Mouse (Mus musculus) erythroid progenitor cell, adult 5-6 weeks (primary cell): Measurements from ENCODE around the gene Togaram2. TPM values are rescaled to one million over a fixed set of nuclear protein-coding genes. Genes with fewer than 3 reads are reported as not detected.
"Not testable (repeated sequence)": the region's sequence is repeated elsewhere in the genome, so short reads cannot be mapped to it uniquely, and the experiment has no call there.

Experiments
- ATAC-seq: replicated peaks from 2 replicates; pipeline ENCODE4 v1.8.0; 2016; ENCODE audit warnings: moderate number of reproducible peaks, mild to moderate bottlenecking, moderate TSS enrichment, inconsistent platforms; ENCODE audit not compliant: poor library complexity, low FRiP score, severe bottlenecking
- total RNA-seq, 2 experiments: library from RNA; stranded (forward) in 1 of 2; stranded (reverse) in 1 of 2; fragments of 150-400 nt in 1 of 2; fragments of 186-747, 209-891 nt in 1 of 2; gene quantifications; 2 replicates each; pipeline versions ENCODE4 v1.2.3 to v1.2.4; 2015 to 2017; ENCODE audit warnings: low replicate concordance in 2 of 2

The Togaram2 gene
- total RNA-seq, 2 experiments from 2014 or later: not detected

DNA sequence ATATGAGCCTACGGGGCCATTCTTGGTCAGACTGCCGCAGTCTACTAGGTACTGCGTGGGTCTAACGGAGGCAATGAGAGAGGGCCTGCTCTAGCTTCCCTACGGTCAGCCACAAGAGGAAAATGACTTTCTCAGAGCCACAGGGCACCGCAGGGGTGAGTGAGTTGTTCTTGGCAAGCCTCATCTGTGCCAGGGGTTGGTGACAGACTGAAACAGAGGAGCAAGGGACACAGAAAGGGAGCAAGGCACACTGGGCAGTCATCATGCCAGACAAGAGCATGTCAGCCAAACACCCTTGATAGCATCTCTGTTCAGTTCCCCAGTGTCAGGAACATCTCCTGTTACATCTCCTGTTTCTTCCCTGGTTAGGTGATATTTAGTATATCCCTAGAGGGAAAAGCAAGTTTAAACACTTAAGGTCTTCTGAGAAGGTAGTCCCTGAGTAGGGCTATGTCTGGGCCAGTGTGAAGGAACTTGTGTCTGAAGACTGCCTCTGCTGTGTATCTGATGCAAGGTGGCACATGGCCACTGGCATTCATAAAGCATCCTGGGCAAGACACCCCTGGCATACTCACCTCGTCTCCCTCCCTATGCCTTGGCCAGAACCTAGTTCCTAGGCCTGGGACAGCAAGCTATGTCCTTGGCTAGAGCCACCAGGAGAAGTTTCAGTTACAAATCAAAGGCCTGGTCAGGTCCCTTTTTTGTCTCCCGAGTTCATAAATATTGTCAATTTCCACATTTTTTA is 45.0 kb downstream of the Togaram2 start:
- no peak for ATAC-seq

DNA sequence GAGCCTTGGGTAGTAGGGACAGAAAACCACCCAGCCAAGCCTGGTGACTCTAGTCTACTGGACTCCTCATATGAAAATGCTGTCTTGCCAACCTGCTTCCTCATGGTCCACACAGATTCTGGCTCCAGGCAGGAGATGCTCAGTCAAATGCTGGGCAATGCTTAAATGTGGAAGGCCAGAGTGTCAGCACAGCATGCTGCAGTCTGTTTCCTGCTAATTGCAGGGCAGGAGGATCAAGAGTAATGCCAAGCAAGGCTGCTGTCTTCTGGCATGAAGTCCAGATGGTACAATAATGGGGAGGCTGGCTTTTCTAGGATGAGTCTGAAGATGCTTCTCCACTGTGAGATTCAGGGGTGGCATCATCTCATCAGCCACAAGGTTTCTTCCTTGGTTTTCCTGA is 47.4 kb downstream of the Togaram2 start:
- ATAC-seq: no peak

DNA sequence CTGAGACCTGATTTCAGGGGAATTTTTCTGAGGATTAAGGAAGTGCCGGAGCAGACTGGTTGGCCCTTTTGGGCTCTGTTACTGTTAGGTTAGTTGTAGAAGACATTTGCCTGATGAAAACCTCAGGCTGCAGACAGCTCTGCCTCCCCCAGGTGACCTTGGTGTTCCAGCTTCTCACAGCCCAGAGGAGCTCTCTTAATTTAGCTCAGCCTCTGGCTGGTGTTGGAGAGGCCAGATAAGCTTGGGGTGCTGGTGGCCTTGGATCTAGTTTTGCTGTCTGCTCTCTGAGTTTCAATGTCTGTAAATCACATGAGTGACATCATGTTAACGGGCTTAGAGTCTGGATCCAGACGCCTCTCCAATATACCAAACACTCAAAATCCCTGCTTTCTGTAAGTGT is 48.0 kb downstream of the Togaram2 start:
- no peak for ATAC-seq

DNA sequence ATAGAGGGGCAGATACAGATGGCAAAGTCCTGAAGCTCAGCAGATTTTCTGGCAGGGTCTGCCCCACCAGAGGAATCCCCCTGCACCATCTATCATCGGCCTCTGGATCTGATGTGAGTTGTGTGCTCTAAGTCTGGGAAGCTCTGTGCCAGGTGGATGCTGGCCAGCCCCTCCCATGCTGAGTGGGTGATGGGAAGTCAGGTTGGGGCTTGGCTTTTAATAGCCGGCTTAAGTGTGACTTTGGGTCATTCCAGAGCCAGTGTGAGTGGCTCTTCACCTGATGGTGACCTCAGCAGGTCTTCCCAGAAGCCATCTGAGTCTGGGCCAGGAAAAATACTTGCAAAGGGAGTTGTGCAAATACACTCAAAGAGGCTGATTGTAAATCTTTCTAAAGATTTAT is 57.6 kb downstream of the Togaram2 start:
- ATAC-seq: no peak

DNA sequence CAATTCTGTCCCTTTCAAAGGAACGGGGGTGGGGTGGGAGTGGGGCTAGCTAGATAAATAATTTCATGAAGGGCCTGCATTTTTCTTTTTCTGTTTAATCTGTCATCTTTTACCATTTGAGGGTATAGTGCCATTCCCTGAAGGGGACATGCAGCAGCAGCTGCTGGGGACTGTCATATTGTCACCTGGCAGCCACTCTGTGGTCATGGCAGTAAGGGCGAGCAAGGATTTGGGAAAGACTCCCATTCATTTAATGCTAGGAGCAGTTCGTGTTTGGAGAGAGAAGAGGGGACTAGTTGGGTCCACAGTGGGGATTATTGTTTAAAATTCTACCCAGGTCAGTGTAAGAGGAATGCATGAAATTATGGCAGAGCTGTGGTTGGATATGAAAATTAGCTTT is 63.4 kb downstream of the Togaram2 start:
- no peak for ATAC-seq

DNA sequence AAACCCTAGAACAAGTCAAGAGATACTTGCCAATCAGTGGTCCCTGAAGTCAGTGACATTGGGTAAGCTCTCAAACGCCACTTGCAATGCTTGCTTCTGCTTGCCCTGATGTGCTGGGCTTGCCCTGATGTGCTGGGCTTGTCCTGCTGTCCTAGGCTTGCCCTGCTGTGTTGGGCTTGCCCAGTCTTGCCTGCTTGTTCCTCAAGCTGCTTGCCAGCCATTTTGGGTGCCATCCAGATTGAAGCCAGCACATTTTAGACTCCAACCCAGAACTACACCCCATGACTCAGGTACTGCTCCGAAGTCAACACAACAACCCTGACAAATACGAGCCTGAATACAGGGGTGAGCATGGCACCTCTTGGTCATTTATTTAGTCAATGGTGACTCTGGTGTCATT is 69.1 kb downstream of the Togaram2 start:
- no peak for ATAC-seq

DNA sequence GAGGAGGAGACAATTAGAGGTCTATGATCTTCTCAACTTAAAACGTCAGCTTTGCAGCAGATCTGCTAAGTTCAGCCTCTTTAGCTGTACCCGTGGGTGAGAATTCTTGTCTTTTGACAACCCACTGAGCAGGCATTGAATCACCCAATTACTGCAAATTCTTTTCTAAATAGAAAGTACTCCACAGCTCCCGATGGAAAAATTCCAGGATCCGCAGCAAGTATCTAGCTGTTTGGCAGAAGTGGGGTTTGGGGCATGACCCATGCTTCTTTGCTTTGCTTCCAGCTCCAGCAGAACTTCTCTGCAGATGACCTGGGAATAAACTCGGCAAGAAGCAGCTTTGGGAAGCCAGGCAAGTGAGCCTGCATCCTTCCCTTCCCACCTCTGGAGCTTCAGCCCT is 69.9 kb downstream of the Togaram2 start:
- no peak for ATAC-seq

DNA sequence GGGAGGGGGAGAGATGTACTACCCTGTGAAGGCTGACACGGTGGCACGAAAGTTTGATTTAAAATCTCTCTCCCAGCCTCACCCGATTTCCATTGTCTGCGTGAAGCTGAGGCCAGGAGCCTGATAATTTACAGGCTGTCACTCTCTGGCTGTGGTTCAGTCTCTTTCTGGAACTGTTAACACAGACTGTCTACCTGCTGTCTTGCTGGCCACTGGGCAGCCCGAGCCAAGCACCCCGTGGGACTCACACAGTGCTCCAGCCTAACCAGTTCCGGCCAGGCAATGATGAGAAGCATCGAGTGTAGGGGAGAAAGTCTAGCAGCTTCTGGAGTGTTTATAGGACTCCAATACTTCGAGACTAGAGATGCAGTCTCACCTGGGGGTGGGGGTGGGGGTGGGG is 73.1 kb downstream of the Togaram2 start:
- no peak for ATAC-seq

DNA sequence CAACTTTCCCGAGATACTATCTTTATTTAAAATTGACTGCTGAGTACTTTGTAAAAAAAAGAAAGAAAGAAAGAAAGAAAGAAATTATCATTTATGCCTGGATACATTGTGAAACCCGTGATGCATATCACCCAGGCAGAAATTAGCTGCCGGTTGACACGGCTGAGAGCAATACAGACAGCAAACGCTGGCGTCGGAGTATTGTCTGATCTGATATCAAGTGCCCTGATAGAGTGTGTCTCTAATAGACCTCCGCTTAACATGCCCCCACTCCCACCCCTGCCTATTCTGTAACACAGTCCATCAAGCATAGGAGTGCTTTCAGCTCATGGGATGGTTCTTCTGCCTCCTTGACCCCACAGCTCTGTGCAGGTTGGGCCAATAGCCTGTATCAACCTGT is 74.5 kb downstream of the Togaram2 start:
- no peak for ATAC-seq

DNA sequence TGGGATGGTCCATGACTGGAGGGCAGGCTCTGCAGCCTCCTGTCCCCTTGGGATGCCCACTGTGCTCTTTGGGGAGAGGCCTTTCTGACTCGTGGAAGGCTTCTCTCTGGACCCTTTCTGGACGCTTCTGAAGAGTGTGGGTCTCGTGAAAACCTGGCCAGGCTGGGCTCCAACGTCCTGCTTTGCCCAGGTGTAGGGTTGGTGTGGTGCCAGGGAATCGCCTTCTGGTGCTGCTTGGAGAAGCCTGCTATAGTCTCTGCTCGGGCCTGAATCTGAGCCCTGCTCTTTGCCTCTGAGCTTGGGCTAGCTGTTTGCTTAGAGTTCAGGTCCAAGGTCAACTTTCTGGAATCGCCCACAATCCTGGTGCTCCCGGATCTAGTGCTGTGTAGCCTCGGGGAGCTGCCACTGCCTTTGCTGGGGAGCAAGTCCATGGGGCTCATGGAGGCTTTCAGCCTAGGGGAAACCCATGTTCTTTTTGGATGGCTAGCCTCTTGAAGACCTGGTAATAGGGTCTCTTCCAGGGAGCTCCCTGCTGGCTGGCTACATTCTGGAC is 76.6 kb downstream of the Togaram2 start:
- ATAC-seq: no peak

DNA sequence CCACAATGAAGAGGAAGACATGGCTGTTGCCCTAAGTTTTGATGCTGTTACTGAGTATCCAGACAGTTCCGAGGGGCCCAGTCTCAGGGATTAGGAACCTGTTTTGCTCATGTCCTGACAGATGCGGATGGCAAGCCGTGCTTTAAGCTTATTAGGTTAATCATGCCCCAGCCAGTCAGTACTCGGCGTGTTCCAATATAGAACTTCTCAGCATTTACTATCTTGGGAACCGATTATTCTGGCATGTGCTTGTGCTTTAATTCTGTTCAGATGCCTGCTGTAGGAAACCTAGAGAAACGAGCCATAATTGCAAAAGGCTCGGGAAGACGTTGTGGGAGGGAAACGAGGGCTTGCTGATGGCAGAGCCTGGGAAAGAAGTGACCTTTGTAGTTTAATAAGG is 79.8 kb downstream of the Togaram2 start, which contains the start of gene Pcare:
Pcare (minus strand) TSS at position 64 of the 400 bp plus-strand sequence.
- no peak for ATAC-seq

DNA sequence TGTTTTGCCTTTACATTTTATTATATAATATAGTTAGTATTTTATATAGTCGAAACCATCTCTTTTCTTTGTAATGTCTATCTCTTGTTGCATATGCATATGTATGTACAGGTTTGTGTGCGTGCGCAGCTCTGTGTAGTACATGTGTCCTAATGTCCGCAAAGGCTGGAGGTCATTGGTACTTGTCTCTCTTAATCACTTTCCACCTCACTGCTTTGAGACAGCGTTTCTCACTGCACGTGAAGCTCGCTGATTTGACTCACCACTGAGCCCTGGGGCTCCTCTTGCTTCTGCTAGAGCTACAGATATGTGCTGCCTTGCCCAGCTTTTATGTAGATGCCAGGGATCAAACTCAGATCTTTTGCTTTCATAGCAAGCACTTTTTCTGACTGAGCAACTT is 87.5 kb downstream of the Togaram2 start:
- ATAC-seq: no peak

DNA sequence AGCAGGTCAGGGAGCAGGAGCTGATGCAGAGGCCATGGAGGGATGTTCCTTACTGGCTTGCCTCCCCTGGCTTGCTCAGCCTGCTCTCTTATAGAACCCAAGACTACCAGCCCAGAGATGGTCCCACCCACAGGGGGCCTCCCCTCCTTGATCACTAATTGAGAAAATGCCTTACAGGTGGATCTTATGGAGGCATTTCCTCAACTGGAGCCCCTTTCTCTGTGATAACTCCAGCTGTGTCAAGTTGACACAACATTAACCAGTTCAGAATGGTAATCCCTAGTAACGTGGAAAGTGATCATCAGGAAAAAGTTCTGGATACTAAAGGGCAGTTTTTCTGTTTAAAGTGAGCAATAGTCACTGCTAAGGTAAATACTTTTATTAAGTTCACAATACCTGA is 95.1 kb downstream of the Togaram2 start, which contains the start of gene Clip4:
Clip4 (plus strand) TSS at position 301 of the 400 bp plus-strand sequence.
- not testable (repeated sequence) for ATAC-seq

DNA sequence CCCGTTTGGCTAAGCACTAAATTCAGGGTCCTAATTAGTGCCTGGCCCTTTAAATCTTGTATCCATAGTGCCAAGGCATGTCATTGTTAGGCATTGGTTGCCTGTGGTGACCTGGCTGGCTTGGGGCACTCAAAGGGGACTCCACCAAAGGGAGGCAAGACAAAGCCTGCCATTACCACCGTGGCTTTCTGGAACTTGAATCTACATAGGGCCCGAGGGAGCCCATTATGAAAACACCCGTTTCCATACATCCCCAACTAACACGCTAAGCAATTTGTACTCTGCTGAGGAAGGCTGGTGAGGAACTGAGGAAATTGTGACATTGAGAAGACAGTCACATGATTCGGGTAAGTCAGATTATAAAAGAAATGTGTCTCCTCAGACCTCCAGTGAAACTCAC is 96.5 kb downstream of the Togaram2 start:
- ATAC-seq: no peak

DNA sequence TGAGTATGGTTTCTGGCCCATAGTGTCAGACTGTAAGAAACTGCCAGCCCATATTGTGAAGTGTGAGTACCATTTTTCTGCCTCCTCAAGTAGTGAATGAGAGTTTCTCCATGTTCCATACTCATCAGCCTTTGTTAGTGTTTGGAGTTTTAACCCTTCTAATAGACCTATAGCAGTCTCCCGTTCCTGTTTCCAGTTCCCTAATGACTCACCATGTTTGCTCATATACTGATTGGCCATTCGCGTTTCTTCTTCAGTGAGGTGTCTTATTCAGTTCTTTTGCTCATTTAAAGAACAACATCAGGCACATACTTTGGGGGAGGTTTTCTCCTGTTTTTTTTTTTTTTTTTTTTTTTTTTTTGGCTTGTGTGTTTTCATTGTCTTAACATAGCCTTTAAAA is 97.6 kb downstream of the Togaram2 start:
- no peak for ATAC-seq

DNA sequence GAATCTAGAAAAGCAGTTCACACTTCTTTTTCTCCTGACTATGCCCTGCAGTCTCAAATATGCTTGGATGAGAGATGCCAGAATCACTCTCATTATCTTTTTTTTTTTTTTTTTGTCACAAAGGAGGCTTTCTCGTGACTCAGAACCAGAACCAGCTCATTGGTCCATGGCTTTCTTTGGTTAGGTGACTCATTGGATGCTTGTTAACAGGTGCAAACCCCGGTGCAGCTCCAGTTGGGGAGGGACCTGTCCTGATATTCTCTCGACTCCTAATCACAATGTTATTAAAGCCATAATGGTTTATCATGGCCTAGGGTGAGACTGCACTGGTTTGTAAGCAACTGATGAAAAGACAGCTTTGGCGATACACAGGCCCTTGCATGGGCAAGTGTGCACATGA is 101.1 kb downstream of the Togaram2 start:
- ATAC-seq: no peak

DNA sequence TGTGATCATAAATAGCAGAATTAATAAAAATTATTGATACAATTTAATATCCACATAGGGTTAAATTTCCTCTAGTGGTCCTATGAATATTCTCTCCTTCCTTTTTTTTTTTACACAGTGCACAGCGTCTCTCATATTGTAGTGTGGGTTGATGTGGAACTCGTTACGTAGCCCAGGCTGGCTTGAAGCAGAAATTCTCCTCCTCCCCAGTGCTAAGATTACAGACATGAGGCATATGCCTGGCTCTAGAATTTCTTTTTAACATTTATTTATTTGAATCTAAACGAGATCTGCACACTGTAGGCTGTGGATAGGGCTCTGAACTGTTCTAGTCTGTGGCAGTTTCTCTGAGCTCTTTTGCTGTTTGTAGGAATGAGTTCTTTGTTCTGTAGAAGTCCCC is 102.2 kb downstream of the Togaram2 start:
- ATAC-seq: no peak

DNA sequence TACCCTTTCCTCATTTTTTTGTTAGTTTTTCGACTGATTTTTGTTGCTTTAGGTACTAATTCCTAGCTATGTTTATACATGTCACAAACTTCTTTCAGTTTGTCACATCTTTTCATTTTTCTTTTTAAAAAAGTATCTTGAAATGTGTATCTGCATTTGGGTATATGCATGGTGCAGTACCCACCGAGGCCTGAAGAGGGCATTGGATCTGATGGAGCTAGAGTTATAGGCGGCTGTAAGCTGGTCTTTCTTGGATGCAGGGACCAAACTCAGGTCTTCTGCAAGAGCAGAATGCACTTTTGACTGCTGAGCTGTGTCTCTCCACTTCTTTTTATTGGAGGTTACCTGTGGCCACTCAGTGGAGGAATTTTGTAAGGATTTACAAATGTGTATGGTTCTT is 105.6 kb downstream of the Togaram2 start:
- no peak for ATAC-seq
